33 mouse cellular contexts compared by ENCODE assay signal in genomic region chr6:121073312-121073711, GRCm38 (mm10).
"Had no signal": no experiment of that assay in that cellular context is flagged by ENCODE, and none has a peak within 500 bp of the region (broad histone marks: within the 10 kb centered on the region; RNA-seq: fewer than 3 reads in every experiment).

No protein-coding gene starts in this region.

- H3K36me3 ChIP-seq: limb, embryonic 10.5 days; limb, embryonic 12.5 days; limb, embryonic 13.5 days; limb, embryonic 15.5 days; liver, embryonic 13.5 days; liver, embryonic 15.5 days; lung, embryonic 15.5 days; midbrain, embryonic 10.5 days; midbrain, embryonic 12.5 days; midbrain, embryonic 13.5 days; midbrain, embryonic 15.5 days; neural tube, embryonic 12.5 days; neural tube, embryonic 13.5 days had no signal

- H3K9ac ChIP-seq: limb, embryonic 12.5 days; limb, embryonic 13.5 days; limb, embryonic 15.5 days; liver, embryonic 12.5 days; liver, embryonic 13.5 days; liver, embryonic 14.5 days; liver, embryonic 15.5 days; liver, postnatal 0 days; lung, embryonic 14.5 days; lung, embryonic 15.5 days; midbrain, embryonic 12.5 days; midbrain, embryonic 13.5 days; midbrain, embryonic 15.5 days; neural tube, embryonic 12.5 days; neural tube, embryonic 13.5 days had no signal

- H3K4me3 ChIP-seq: limb, embryonic 10.5 days; limb, embryonic 12.5 days; limb, embryonic 13.5 days; limb, embryonic 15.5 days; liver, embryonic 12.5 days; liver, embryonic 13.5 days; liver, embryonic 15.5 days; lung, embryonic 15.5 days; megakaryocyte, embryonic 14.5 days; midbrain, embryonic 10.5 days; midbrain, embryonic 12.5 days; midbrain, embryonic 13.5 days; midbrain, embryonic 15.5 days; myocyte; neural tube, embryonic 12.5 days; neural tube, embryonic 13.5 days had no signal

- ATAC-seq: liver, embryonic 12.5 days; liver, postnatal 0 days; lung, postnatal 0 days; midbrain, embryonic 13.5 days; midbrain, embryonic 15.5 days; midbrain, embryonic 16.5 days had no signal

- H3K27ac ChIP-seq: limb, embryonic 10.5 days; limb, embryonic 12.5 days; limb, embryonic 13.5 days; limb, embryonic 15.5 days; liver, embryonic 12.5 days; liver, embryonic 13.5 days; liver, embryonic 14.5 days; liver, embryonic 15.5 days; lung, embryonic 15.5 days; macrophage; midbrain, embryonic 12.5 days; midbrain, embryonic 13.5 days; midbrain, embryonic 15.5 days; neural tube, embryonic 12.5 days; neural tube, embryonic 13.5 days had no signal

- H3K27me3 ChIP-seq: limb, embryonic 12.5 days; limb, embryonic 13.5 days; limb, embryonic 15.5 days; liver, embryonic 12.5 days; liver, embryonic 13.5 days; liver, embryonic 15.5 days; lung, embryonic 15.5 days; megakaryocyte, embryonic 14.5 days; midbrain, embryonic 12.5 days; midbrain, embryonic 13.5 days; midbrain, embryonic 15.5 days; neural tube, embryonic 12.5 days; neural tube, embryonic 13.5 days had no signal

- DNase-seq: left cerebral cortex, postnatal 4 days; liver; liver, embryonic 13.5 days; liver, postnatal 0 days; lung, adult 18-20 months; lung, adult 2 months; lung, embryonic 14.5 days; lung, postnatal 10 days; lung, postnatal 14 days; lung, postnatal 36 days; lung, postnatal 4 days; midbrain, embryonic 14.5 days had no signal

- H3K9me3 ChIP-seq: limb, embryonic 10.5 days; limb, embryonic 12.5 days; limb, embryonic 13.5 days; limb, embryonic 15.5 days; liver, embryonic 12.5 days; liver, embryonic 13.5 days; liver, embryonic 15.5 days; lung, embryonic 15.5 days; megakaryocyte, embryonic 14.5 days; midbrain, embryonic 10.5 days; midbrain, embryonic 12.5 days; midbrain, embryonic 13.5 days; midbrain, embryonic 15.5 days; neural tube, embryonic 12.5 days; neural tube, embryonic 13.5 days had no signal

- H3K4me1 ChIP-seq: midbrain, embryonic 12.5 days; midbrain, embryonic 15.5 days had no signal

- H3K4me2 ChIP-seq: limb, embryonic 12.5 days; limb, embryonic 13.5 days; limb, embryonic 15.5 days; liver, embryonic 11.5 days; liver, embryonic 12.5 days; liver, embryonic 13.5 days; liver, embryonic 15.5 days; lung, embryonic 14.5 days; lung, embryonic 15.5 days; midbrain, embryonic 11.5 days; midbrain, embryonic 12.5 days; midbrain, embryonic 13.5 days; midbrain, embryonic 15.5 days; neural tube, embryonic 12.5 days; neural tube, embryonic 13.5 days had no signal
